Mouse (Mus musculus): ENCODE results near the gene Mta3. TPM values are rescaled to one million over a fixed set of nuclear protein-coding genes. Genes with fewer than 3 reads are reported as not detected.

Gene Mta3
- polyA plus RNA-seq, 1 experiment from 2014 or later, result 63.0 TPM

DNA sequence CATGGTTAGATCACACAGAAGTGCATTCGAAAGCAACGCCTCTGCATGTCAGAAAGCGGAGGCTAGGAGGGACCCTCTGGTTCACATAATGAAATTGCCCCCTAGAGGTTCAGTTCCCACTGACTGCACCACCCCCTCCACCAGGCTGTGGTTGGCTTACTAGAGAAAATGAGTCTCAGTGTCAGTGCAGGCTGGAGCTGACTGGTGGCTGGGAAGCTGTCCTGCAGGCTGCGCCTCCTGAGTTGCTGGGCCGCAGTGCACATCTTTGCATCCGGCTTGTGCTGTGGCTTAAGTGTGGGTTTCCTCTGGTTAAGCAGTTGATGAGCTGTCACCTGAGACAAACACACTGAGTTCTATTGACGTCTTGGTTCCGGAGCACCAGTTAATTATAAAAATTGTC, 66.7 kb downstream of the Mta3 start:
- H3K36me3 ChIP-seq (ENCODE audit: control insufficient read depth, insufficient read depth, low read length), result peaks cover 7% of the 10 kb centered on the region
- no peaks in the 10 kb centered on the region for H3K9me3 ChIP-seq (ENCODE audit: control insufficient read depth, low read length)
- no peak overlapping the region for H3K9ac ChIP-seq (ENCODE audit: low read depth, low read length)
- DNase-seq (ENCODE audit: low spot score), result no peak
- H3K27ac ChIP-seq (ENCODE audit: low read depth, low read length), result no peak overlapping the region
- H3K4me2 ChIP-seq, result no peak overlapping the region
- WGBS, result 54% methylated on average over 8 of the region's 8 CpGs
- H3K27me3 ChIP-seq (replicated peaks; ENCODE audit: control insufficient read depth, insufficient read depth, low read length), result no peaks in the 10 kb centered on the region
- peak; percentile 50; the same call in 1 of the 2 replicates for ATAC-seq (replicated peaks; ENCODE audit: low FRiP score)
- H3K4me3 ChIP-seq (ENCODE audit: low read depth, low read length), result no peak overlapping the region
- H3K4me1 ChIP-seq (replicated peaks; ENCODE audit: control insufficient read depth, insufficient read depth, low read length), result peaks cover 17% of the 10 kb centered on the region

- no peak for DNase-seq (ENCODE audit: low spot score)
- Histone ChIP-seq H3K4me3 (ENCODE audit: low read depth, low read length) (no peak overlapping the region), H3K9ac (ENCODE audit: low read depth, low read length) (no peak overlapping the region), H3K27ac (ENCODE audit: low read depth, low read length) (no peak overlapping the region), H3K4me1 (replicated peaks; ENCODE audit: control insufficient read depth, insufficient read depth, low read length) (peaks cover 8% of the 10 kb centered on the region), H3K4me2 (no peak overlapping the region), H3K9me3 (ENCODE audit: control insufficient read depth, low read length) (no peaks in the 10 kb centered on the region), H3K27me3 (replicated peaks; ENCODE audit: control insufficient read depth, insufficient read depth, low read length) (no peaks in the 10 kb centered on the region), H3K36me3 (ENCODE audit: control insufficient read depth, insufficient read depth, low read length) (peaks cover 4% of the 10 kb centered on the region; the same call in 1 of the 2 replicates)
- WGBS, result 95% methylated on average over 7 of the region's 7 CpGs
- ATAC-seq (replicated peaks; ENCODE audit: low FRiP score), result no peak
Observed at GRCm38 (mm10) chr17:83776965-83777364, 71.0 kb downstream of the Mta3 start.

- Histone ChIP-seq H3K4me2 (no peak overlapping the region), H3K27ac (ENCODE audit: low read depth, low read length) (no peak overlapping the region; the same call in 1 of the 2 replicates), H3K27me3 (replicated peaks; ENCODE audit: control insufficient read depth, insufficient read depth, low read length) (no peaks in the 10 kb centered on the region), H3K9me3 (ENCODE audit: control insufficient read depth, low read length) (no peaks in the 10 kb centered on the region), H3K4me3 (ENCODE audit: low read depth, low read length) (no peak overlapping the region), H3K4me1 (replicated peaks; ENCODE audit: control insufficient read depth, insufficient read depth, low read length) (peaks cover 8% of the 10 kb centered on the region), H3K36me3 (ENCODE audit: control insufficient read depth, insufficient read depth, low read length) (peaks cover 4% of the 10 kb centered on the region; the same call in 1 of the 2 replicates), H3K9ac (ENCODE audit: low read depth, low read length) (no peak overlapping the region)
- DNase-seq (ENCODE audit: low spot score) (no peak), ATAC-seq (replicated peaks; ENCODE audit: low FRiP score) (no peak)
- WGBS, result 81% methylated on average over 9 of the region's 9 CpGs
Observed at GRCm38 (mm10) chr17:83777462-83778051, 71.6 kb downstream of the Mta3 start.

DNA sequence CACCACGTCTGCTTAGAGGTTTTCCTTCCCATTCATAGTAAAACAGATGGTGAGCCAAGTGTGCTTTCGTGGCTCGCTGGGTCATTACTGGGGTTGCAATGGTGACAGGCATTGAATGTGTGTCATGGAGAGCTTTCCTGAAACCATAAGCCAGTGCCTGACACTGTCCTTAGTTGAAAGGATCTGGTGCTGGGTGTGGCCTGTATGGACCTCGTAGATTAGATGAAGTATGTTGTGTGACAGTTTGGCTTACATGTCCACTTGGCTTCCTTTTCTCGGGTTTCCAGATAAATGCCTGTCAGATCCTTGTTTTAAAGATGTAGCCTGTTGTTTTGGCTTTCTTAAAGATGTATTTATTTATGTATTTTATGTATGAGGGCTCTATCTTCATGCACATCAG, 74.3 kb downstream of the Mta3 start:
- Histone ChIP-seq H3K4me3 (ENCODE audit: low read depth, low read length) (no peak overlapping the region), H3K4me2 (peak overlapping the region; percentile 40), H3K27ac (ENCODE audit: low read depth, low read length) (peak overlapping the region; percentile 77), H3K27me3 (replicated peaks; ENCODE audit: control insufficient read depth, insufficient read depth, low read length) (no peaks in the 10 kb centered on the region), H3K36me3 (ENCODE audit: control insufficient read depth, insufficient read depth, low read length) (peaks cover 9% of the 10 kb centered on the region; the same call in 1 of the 2 replicates), H3K9ac (ENCODE audit: low read depth, low read length) (0 out of 2 replicates have a peak overlapping the region, but pooled peaks have one; percentile 25), H3K4me1 (replicated peaks; ENCODE audit: control insufficient read depth, insufficient read depth, low read length) (peaks cover 8% of the 10 kb centered on the region), H3K9me3 (ENCODE audit: control insufficient read depth, low read length) (no peaks in the 10 kb centered on the region)
- DNase-seq (ENCODE audit: low spot score) (no peak), ATAC-seq (replicated peaks; ENCODE audit: low FRiP score) (peak; percentile 91)
- WGBS, result 62% methylated on average over 5 of the region's 5 CpGs

- H3K27me3 ChIP-seq (replicated peaks; ENCODE audit: control insufficient read depth, insufficient read depth, low read length), result no peaks in the 10 kb centered on the region
- WGBS, result 89% methylated on average over 5 of the region's 5 CpGs
- H3K9ac ChIP-seq (ENCODE audit: low read depth, low read length), result no peak overlapping the region
- ATAC-seq (replicated peaks; ENCODE audit: low FRiP score), result no peak
- no peaks in the 10 kb centered on the region for H3K9me3 ChIP-seq (ENCODE audit: control insufficient read depth, low read length)
- no peak for DNase-seq (ENCODE audit: low spot score)
- peaks cover 8% of the 10 kb centered on the region for H3K4me1 ChIP-seq (replicated peaks; ENCODE audit: control insufficient read depth, insufficient read depth, low read length)
- H3K27ac ChIP-seq (ENCODE audit: low read depth, low read length), result no peak overlapping the region
- peaks cover 6% of the 10 kb centered on the region; the same call in 1 of the 2 replicates for H3K36me3 ChIP-seq (ENCODE audit: control insufficient read depth, insufficient read depth, low read length)
- H3K4me3 ChIP-seq (ENCODE audit: low read depth, low read length), result no peak overlapping the region
- H3K4me2 ChIP-seq, result no peak overlapping the region
Observed at GRCm38 (mm10) chr17:83782740-83783139, 76.8 kb downstream of the Mta3 start.

DNA sequence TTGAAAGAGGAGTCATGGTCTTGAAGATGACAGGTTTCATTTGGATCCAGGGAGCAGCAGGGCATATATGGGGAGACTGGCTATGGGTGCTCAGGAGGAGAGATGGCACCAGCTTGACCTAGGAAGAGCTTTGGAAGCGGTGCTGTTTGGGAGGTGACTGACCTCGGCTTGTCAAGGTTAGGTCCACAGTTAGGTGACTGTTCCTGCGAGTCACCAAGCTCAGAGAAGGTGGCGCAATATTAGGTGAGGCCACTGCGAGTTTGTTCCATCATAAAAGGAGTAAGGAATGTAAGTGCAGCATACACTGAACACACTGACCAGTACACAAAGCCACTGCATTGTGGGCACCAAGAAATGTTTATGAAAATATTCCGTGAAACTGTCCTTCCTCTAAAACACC, 80.5 kb downstream of the Mta3 start:
- H3K4me2 ChIP-seq, result no peak overlapping the region
- H3K36me3 ChIP-seq (ENCODE audit: control insufficient read depth, insufficient read depth, low read length), result peaks cover 10% of the 10 kb centered on the region; the same call in 1 of the 2 replicates
- H3K9me3 ChIP-seq (ENCODE audit: control insufficient read depth, low read length), result no peaks in the 10 kb centered on the region
- no peak overlapping the region for H3K27ac ChIP-seq (ENCODE audit: low read depth, low read length)
- no peak overlapping the region for H3K9ac ChIP-seq (ENCODE audit: low read depth, low read length)
- H3K27me3 ChIP-seq (replicated peaks; ENCODE audit: control insufficient read depth, insufficient read depth, low read length), result no peaks in the 10 kb centered on the region
- DNase-seq (ENCODE audit: low spot score) (no peak), ATAC-seq (replicated peaks; ENCODE audit: low FRiP score) (no peak)
- WGBS, result 88% methylated on average over 6 of the region's 6 CpGs
- no peak overlapping the region for H3K4me3 ChIP-seq (ENCODE audit: low read depth, low read length)
- 0 out of 2 replicates have a peak, but pooled peaks cover 2% of the 10 kb centered on the region for H3K4me1 ChIP-seq (replicated peaks; ENCODE audit: control insufficient read depth, insufficient read depth, low read length)

DNA sequence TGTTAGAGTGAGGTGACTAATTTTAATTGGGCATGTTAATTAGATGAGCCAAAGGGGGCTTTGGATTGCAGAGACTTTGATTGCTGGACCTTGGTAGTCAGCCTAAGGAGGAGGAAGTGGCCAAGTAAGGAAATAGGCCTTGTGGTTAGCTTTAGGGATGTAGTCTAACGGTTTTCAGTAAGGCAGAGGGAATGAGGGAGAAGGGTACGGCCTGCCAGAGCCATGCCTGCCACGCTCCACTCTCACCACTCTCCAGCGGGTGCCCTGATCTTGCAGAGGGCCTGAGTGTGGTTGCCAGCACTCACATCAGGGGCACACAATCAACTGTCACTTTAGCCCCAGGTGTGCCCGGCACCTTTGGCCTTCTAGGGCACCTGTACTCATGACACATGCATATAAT, 84.2 kb downstream of the Mta3 start:
- no peak overlapping the region for H3K27ac ChIP-seq (ENCODE audit: low read depth, low read length)
- no peak overlapping the region for H3K4me3 ChIP-seq (ENCODE audit: low read depth, low read length)
- H3K4me1 ChIP-seq (replicated peaks; ENCODE audit: control insufficient read depth, insufficient read depth, low read length), result 0 out of 2 replicates have a peak, but pooled peaks cover 2% of the 10 kb centered on the region
- H3K27me3 ChIP-seq (replicated peaks; ENCODE audit: control insufficient read depth, insufficient read depth, low read length), result no peaks in the 10 kb centered on the region
- DNase-seq (ENCODE audit: low spot score) (no peak), ATAC-seq (replicated peaks; ENCODE audit: low FRiP score) (no peak)
- no peak overlapping the region for H3K9ac ChIP-seq (ENCODE audit: low read depth, low read length)
- no peaks in the 10 kb centered on the region for H3K9me3 ChIP-seq (ENCODE audit: control insufficient read depth, low read length)
- WGBS, result 64% methylated on average over 5 of the region's 5 CpGs
- no peak overlapping the region for H3K4me2 ChIP-seq
- peaks cover 12% of the 10 kb centered on the region; the same call in 1 of the 2 replicates for H3K36me3 ChIP-seq (ENCODE audit: control insufficient read depth, insufficient read depth, low read length)

GRCm38 (mm10) chr17:83792388-83792787, 86.4 kb downstream of the Mta3 start:
- DNase-seq (ENCODE audit: low spot score) (no peak), ATAC-seq (replicated peaks; ENCODE audit: low FRiP score) (no peak)
- peaks cover 12% of the 10 kb centered on the region; the same call in 1 of the 2 replicates for H3K36me3 ChIP-seq (ENCODE audit: control insufficient read depth, insufficient read depth, low read length)
- H3K4me2 ChIP-seq, result no peak overlapping the region
- 0 out of 2 replicates have a peak, but pooled peaks cover 2% of the 10 kb centered on the region for H3K4me1 ChIP-seq (replicated peaks; ENCODE audit: control insufficient read depth, insufficient read depth, low read length)
- no peak overlapping the region for H3K27ac ChIP-seq (ENCODE audit: low read depth, low read length)
- no peaks in the 10 kb centered on the region for H3K9me3 ChIP-seq (ENCODE audit: control insufficient read depth, low read length)
- no peak overlapping the region for H3K9ac ChIP-seq (ENCODE audit: low read depth, low read length)
- H3K4me3 ChIP-seq (ENCODE audit: low read depth, low read length), result no peak overlapping the region
- no peaks in the 10 kb centered on the region for H3K27me3 ChIP-seq (replicated peaks; ENCODE audit: control insufficient read depth, insufficient read depth, low read length)
- 90% methylated on average over 23 of the region's 23 CpGs for WGBS

DNA sequence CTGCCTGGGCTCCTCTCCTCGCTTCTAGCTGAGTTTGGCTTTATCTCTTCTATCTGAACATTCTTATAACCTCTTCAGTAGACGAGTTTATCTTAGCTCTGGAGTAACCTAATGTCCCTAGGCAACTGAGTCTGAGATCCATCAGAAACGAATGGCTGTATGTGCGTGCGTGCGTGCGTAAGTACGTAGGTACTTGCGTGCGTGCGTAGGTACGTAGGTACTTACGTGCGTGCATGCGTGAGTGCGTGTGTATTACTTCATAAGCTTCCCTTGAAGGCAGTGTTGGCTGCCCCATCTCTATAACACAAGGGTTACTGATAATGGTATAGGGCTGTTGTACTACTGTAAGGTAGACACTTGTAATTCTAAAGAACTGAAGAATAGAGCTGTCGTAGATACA, 89.2 kb downstream of the Mta3 start:
- Histone ChIP-seq H3K9me3 (ENCODE audit: control insufficient read depth, low read length) (no peaks in the 10 kb centered on the region), H3K27ac (ENCODE audit: low read depth, low read length) (no peak overlapping the region), H3K4me2 (no peak overlapping the region), H3K27me3 (replicated peaks; ENCODE audit: control insufficient read depth, insufficient read depth, low read length) (no peaks in the 10 kb centered on the region), H3K36me3 (ENCODE audit: control insufficient read depth, insufficient read depth, low read length) (peaks cover 9% of the 10 kb centered on the region; the same call in 1 of the 2 replicates), H3K9ac (ENCODE audit: low read depth, low read length) (no peak overlapping the region), H3K4me3 (ENCODE audit: low read depth, low read length) (no peak overlapping the region), H3K4me1 (replicated peaks; ENCODE audit: control insufficient read depth, insufficient read depth, low read length) (no peaks in the 10 kb centered on the region)
- DNase-seq (ENCODE audit: low spot score) (no peak), ATAC-seq (replicated peaks; ENCODE audit: low FRiP score) (no peak)
- WGBS, result 92% methylated on average over 17 of the region's 17 CpGs

Data from liver, embryonic 11.5 days (tissue).